Mouse (Mus musculus) heart, adult 8-10 months (tissue): ENCODE measurements around the gene Oas1d. TPM values are rescaled to one million over a fixed set of nuclear protein-coding genes. Genes with fewer than 3 reads are reported as not detected.

Experiments used
- DNase-seq: peaks from one replicate; pipeline ENCODE4 v3.0.0; 2022; ENCODE audit warnings: low spot score
- total RNA-seq, 4 experiments: library from RNA; stranded (reverse); gene quantifications; 2 replicates each; pipeline ENCODE4 v1.2.4; 2022

Oas1d gene
- total RNA-seq, 4 experiments from 2014 or later, result not detected

GRCm38 (mm10) chr5:120969703-120970102 is 55.4 kb downstream of the Oas1d start:
- peak; percentile 24 for DNase-seq

Other genes with a start within 250 kb of the Oas1d start
- 1 to 10 TPM; 1.7 to 2.0 (median 1.9) TPM for gene Dtx1, start 202.6 kb upstream of the Oas1d start, total RNA-seq
- 1 to 10 TPM in 1 of 4 experiments, under 1 TPM in 3; 0.62 to 1.0 (median 0.83) TPM for gene Oas2, start 164.7 kb upstream of the Oas1d start, total RNA-seq
- gene Oas3, start 136.9 kb upstream of the Oas1d start, total RNA-seq, result under 1 TPM in 2 of 4 experiments, not detected in 2; 0.16 to 0.26 TPM
- not detected for gene Oas1e, start 119.0 kb upstream of the Oas1d start, total RNA-seq
- under 1 TPM; 0.22 to 0.52 (median 0.30) TPM for gene Oas1c, start 102.0 kb upstream of the Oas1d start, total RNA-seq
- gene Oas1f, start 67.2 kb upstream of the Oas1d start, total RNA-seq, result not detected
- gene Oas1h, start 53.1 kb upstream of the Oas1d start, total RNA-seq, result not detected
- under 1 TPM in 1 of 4 experiments, not detected in 3; 0.43 TPM for gene Oas1g, start 26.9 kb upstream of the Oas1d start, total RNA-seq
- gene Oas1a, start 7.0 kb upstream of the Oas1d start, total RNA-seq, result under 1 TPM; 0.24 to 0.46 (median 0.34) TPM
- gene Rph3a, start 95.6 kb downstream of the Oas1d start, total RNA-seq, result under 1 TPM in 2 of 4 experiments, not detected in 2; 0.06 to 0.12 TPM